Mouse (Mus musculus) hindbrain, embryonic 14.5 days (tissue): ENCODE measurements at regions not wholly inside any gene's neighbourhood (a gene's known extent, or its start where the extent isn't known, plus 50 kb on each side); places are given as distances from the start of the nearest gene placed in this dataset.

Experiments used
- ATAC-seq: fragments of 200-750 bp; cut with Nextera tagmentation; 2 replicates; pipeline ENCODE4 v1.8.0; 2017; ENCODE audit warnings: moderate number of reproducible peaks, mild to moderate bottlenecking, moderate TSS enrichment, moderate library complexity; ENCODE audit not compliant: low FRiP score
- DNase-seq: peaks from one replicate; pipeline ENCODE4 v3.0.0-alpha.2; 2015; ENCODE audit warnings: low spot score
- H3K27ac ChIP-seq: fragments of 300-500 bp; sonication (generic); 2 replicates; pipeline ENCODE4 v1.5.1; 2014; ENCODE audit warnings: mild to moderate bottlenecking, moderate library complexity
- H3K27me3 ChIP-seq: fragments of 300-500 bp; sonication (generic); 2 replicates; pipeline ENCODE4 v1.6.1; 2014; ENCODE audit warnings: mild to moderate bottlenecking, low read length, mixed read lengths; ENCODE audit not compliant: control insufficient read depth, insufficient read depth
- H3K36me3 ChIP-seq: fragments of 300-500 bp; sonication (generic); replicated peaks from 2 replicates; pipeline ENCODE4 v1.6.1; 2014; ENCODE audit not compliant: control insufficient read depth, insufficient read depth
- H3K4me1 ChIP-seq: fragments of 300-500 bp; sonication (generic); replicated peaks from 2 replicates; pipeline ENCODE4 v1.6.1; 2014; ENCODE audit warnings: antibody characterized with exemption, low read length, mixed read lengths; ENCODE audit not compliant: control insufficient read depth, insufficient read depth
- H3K4me2 ChIP-seq: fragments of 300-500 bp; sonication (generic); replicated peaks from 2 replicates; pipeline ENCODE4 v1.6.1; 2014; ENCODE audit warnings: mild to moderate bottlenecking, moderate library complexity
- H3K4me3 ChIP-seq: fragments of 300-500 bp; sonication (generic); replicated peaks from 2 replicates; pipeline ENCODE4 v1.5.1; 2014; ENCODE audit warnings: mild to moderate bottlenecking, low read length
- H3K9ac ChIP-seq: fragments of 300-500 bp; sonication (generic); 2 replicates; pipeline ENCODE4 v1.6.1; 2014
- H3K9me3 ChIP-seq: fragments of 300-500 bp; sonication (generic); 2 replicates; pipeline ENCODE4 v1.6.1; 2016; ENCODE audit warnings: low read length; ENCODE audit not compliant: control insufficient read depth
- WGBS: fragments of 180-500 bp; shearing (Covaris S2); extraction: QIAGEN DNeasy Blood & Tissue Kit; methylation state at CpG from one replicate; pipeline ENCODE4 v1.1.7; 2014; 5-methylcytosine and 5-hydroxymethylcytosine counted together

- H3K4me1 ChIP-seq: no peaks in the 10 kb centered on the region
- H3K9me3 ChIP-seq: no peaks in the 10 kb centered on the region
- H3K36me3 ChIP-seq: no peaks in the 10 kb centered on the region
- H3K4me2 ChIP-seq: no peak overlapping the region
- ATAC-seq (no peak), DNase-seq (no peak)
- H3K4me3 ChIP-seq: no peak overlapping the region
- 87% methylated on average over 4 of the region's 4 CpGs for WGBS
- no peak overlapping the region for H3K9ac ChIP-seq
- no peak overlapping the region for H3K27ac ChIP-seq
- H3K27me3 ChIP-seq: no peaks in the 10 kb centered on the region
Measured at GRCm38 (mm10) chr9:63051631-63052030, 63.9 kb upstream of the Pias1 start.

- 90% methylated on average over 5 of the region's 5 CpGs for WGBS
- ATAC-seq (no peak), DNase-seq (no peak)
- H3K27ac ChIP-seq: no peak overlapping the region
- H3K4me3 ChIP-seq: no peak overlapping the region
- no peak overlapping the region for H3K9ac ChIP-seq
- H3K4me2 ChIP-seq: no peak overlapping the region
- H3K9me3 ChIP-seq: no peaks in the 10 kb centered on the region
- H3K36me3 ChIP-seq: no peaks in the 10 kb centered on the region
- no peaks in the 10 kb centered on the region for H3K27me3 ChIP-seq
- H3K4me1 ChIP-seq: no peaks in the 10 kb centered on the region
Measured at GRCm38 (mm10) chr9:63049290-63049689, 61.6 kb upstream of the Pias1 start.

GRCm38 (mm10) chr9:63046981-63047380 lies 59.3 kb upstream of the Pias1 start:
- no peak overlapping the region for H3K27ac ChIP-seq
- ATAC-seq (no peak), DNase-seq (no peak)
- no peaks in the 10 kb centered on the region for H3K36me3 ChIP-seq
- no peaks in the 10 kb centered on the region for H3K27me3 ChIP-seq
- H3K4me3 ChIP-seq: no peak overlapping the region
- no peaks in the 10 kb centered on the region for H3K9me3 ChIP-seq
- peaks cover 5% of the 10 kb centered on the region for H3K4me1 ChIP-seq
- no peak overlapping the region for H3K9ac ChIP-seq
- WGBS: 92% methylated on average over 3 of the region's 3 CpGs
- H3K4me2 ChIP-seq: no peak overlapping the region

- 83% methylated on average over 4 of the region's 4 CpGs for WGBS
- no peak overlapping the region for H3K27ac ChIP-seq
- H3K9me3 ChIP-seq: no peaks in the 10 kb centered on the region
- ATAC-seq (no peak), DNase-seq (no peak)
- H3K4me3 ChIP-seq: no peak overlapping the region
- H3K4me1 ChIP-seq: peaks cover 5% of the 10 kb centered on the region
- no peak overlapping the region for H3K9ac ChIP-seq
- no peaks in the 10 kb centered on the region for H3K36me3 ChIP-seq
- H3K27me3 ChIP-seq: no peaks in the 10 kb centered on the region
- no peak overlapping the region for H3K4me2 ChIP-seq
Measured at GRCm38 (mm10) chr9:63045531-63045930, 57.8 kb upstream of the Pias1 start.

GRCm38 (mm10) chr9:63043304-63043703 lies 55.6 kb upstream of the Pias1 start:
- Histone ChIP-seq H3K4me3 (no peak overlapping the region), H3K9ac (no peak overlapping the region), H3K4me2 (no peak overlapping the region), H3K36me3 (no peaks in the 10 kb centered on the region), H3K4me1 (peaks cover 5% of the 10 kb centered on the region), H3K9me3 (no peaks in the 10 kb centered on the region), H3K27me3 (no peaks in the 10 kb centered on the region), H3K27ac (no peak overlapping the region)
- no peak for ATAC-seq
- DNase-seq: no peak
- WGBS: 66% methylated on average over 3 of the region's 3 CpGs

GRCm38 (mm10) chr9:63038031-63038430 lies 50.3 kb upstream of the Pias1 start:
- Histone ChIP-seq H3K4me1 (peaks cover under 1% of the 10 kb centered on the region; the same call in 1 of the 2 replicates), H3K4me2 (no peak overlapping the region), H3K9me3 (no peaks in the 10 kb centered on the region), H3K36me3 (no peaks in the 10 kb centered on the region), H3K27ac (no peak overlapping the region), H3K9ac (no peak overlapping the region), H3K4me3 (no peak overlapping the region), H3K27me3 (no peaks in the 10 kb centered on the region)
- 90% methylated on average over 6 of the region's 6 CpGs for WGBS
- no peak for ATAC-seq
- DNase-seq: no peak
